Mouse (Mus musculus): Measurements from ENCODE around the gene Tmc3.

GRCm38 (mm10) chr7:83618709-83619108 is 34.0 kb downstream of the Tmc3 start:
- TF ChIP-seq CTCF (IDR thresholded peaks at IDR 0.05; ENCODE audit: low read depth, low read length) (no peak), POLR2A (IDR thresholded peaks at IDR 0.05; ENCODE audit: borderline replicate concordance, low read depth, low read length) (no peak)

All from bone marrow macrophage, adult 2 months (primary cell).